Mouse (Mus musculus) limb, embryonic 15.5 days (tissue): ENCODE measurements around the gene Smco1. TPM values are rescaled to one million over a fixed set of nuclear protein-coding genes. Genes with fewer than 3 reads are reported as not detected.
"Not testable (repeated sequence)": the region's sequence is repeated elsewhere in the genome, so short reads cannot be mapped to it uniquely, and the experiment has no call there.

Experiments used
- ATAC-seq: fragments of 200-750 bp; cut with Nextera tagmentation; 2 replicates; pipeline ENCODE4 v1.8.0; 2017; ENCODE audit warnings: low read depth, moderate TSS enrichment; ENCODE audit not compliant: insufficient number of reproducible peaks, low FRiP score, low TSS enrichment
- H3K27ac ChIP-seq: fragments of 300-500 bp; sonication (generic); 2 replicates; pipeline ENCODE4 v1.5.1; 2015; ENCODE audit warnings: moderate library complexity, mild to moderate bottlenecking, inconsistent platforms
- H3K27me3 ChIP-seq: fragments of 300-500 bp; sonication (generic); 2 replicates; pipeline ENCODE4 v1.6.1; 2015; ENCODE audit warnings: inconsistent platforms
- H3K36me3 ChIP-seq: fragments of 300-500 bp; sonication (generic); 2 replicates; pipeline ENCODE4 v1.6.1; 2015; ENCODE audit warnings: inconsistent platforms
- H3K4me1 ChIP-seq: fragments of 300-500 bp; sonication (generic); 2 replicates; pipeline ENCODE4 v1.6.1; 2015; ENCODE audit warnings: inconsistent platforms
- H3K4me2 ChIP-seq: fragments of 300-500 bp; sonication (generic); 2 replicates; pipeline ENCODE4 v1.6.1; 2015; ENCODE audit warnings: mild to moderate bottlenecking, inconsistent platforms
- H3K4me3 ChIP-seq: fragments of 300-500 bp; sonication (generic); 2 replicates; pipeline ENCODE4 v1.5.1; 2015; ENCODE audit warnings: mild to moderate bottlenecking, inconsistent platforms
- H3K9ac ChIP-seq: fragments of 300-500 bp; sonication (generic); 2 replicates; pipeline ENCODE4 v1.6.1; 2015; ENCODE audit warnings: inconsistent platforms
- H3K9me3 ChIP-seq: fragments of 300-500 bp; sonication (generic); 2 replicates; pipeline ENCODE4 v1.6.1; 2016; ENCODE audit warnings: inconsistent platforms
- WGBS: fragments of 180-500 bp; shearing (Covaris S2); methylation state at CpG from one replicate; pipeline ENCODE4 v1.1.7; 2015; 5-methylcytosine and 5-hydroxymethylcytosine counted together
- polyA plus RNA-seq: library from polyadenylated mRNA; unstranded; fragments of >200 nt; fragmentation: Nextera tagmentation; extraction: Ambion mirVana; gene quantifications from 2 replicates; pipeline ENCODE4 v1.2.1, GENCODE M21; 2015

Smco1 gene
- 0.20 TPM in 1 of 2 replicates, not detected in the other for polyA plus RNA-seq

- H3K4me1 ChIP-seq, result no peaks in the 10 kb centered on the region
- H3K36me3 ChIP-seq, result no peaks in the 10 kb centered on the region
- no peak within 1 kb of the TSS for H3K4me3 ChIP-seq
- WGBS, result 81% methylated on average over 11 of the region's 11 CpGs
- no peaks in the 10 kb centered on the region for H3K9me3 ChIP-seq
- no peaks in the 10 kb centered on the region for H3K27me3 ChIP-seq
- no peak within 1 kb of the TSS for H3K9ac ChIP-seq
- H3K4me2 ChIP-seq, result no peak within 1 kb of the TSS
- H3K27ac ChIP-seq, result no peak within 1 kb of the TSS
- no peak for ATAC-seq
Observed at GRCm38 (mm10) chr16:32271291-32271690, at the start of gene Smco1. Gene Smco1 (plus strand): TSS chr16:32271468.

- Histone ChIP-seq H3K27me3 (no peaks in the 10 kb centered on the region), H3K27ac (no peak overlapping the region), H3K9me3 (no peaks in the 10 kb centered on the region), H3K4me2 (no peak overlapping the region), H3K36me3 (no peaks in the 10 kb centered on the region), H3K9ac (no peak overlapping the region), H3K4me1 (no peaks in the 10 kb centered on the region), H3K4me3 (no peak overlapping the region)
- WGBS, result 77% methylated on average over 4 of the region's 4 CpGs
- no peak for ATAC-seq
Observed at GRCm38 (mm10) chr16:32221803-32222202, 49.5 kb upstream of the Smco1 start.

GRCm38 (mm10) chr16:32222399-32222798, 48.9 kb upstream of the Smco1 start:
- ATAC-seq, result no peak
- H3K27ac ChIP-seq, result no peak overlapping the region
- H3K9ac ChIP-seq, result no peak overlapping the region
- no peaks in the 10 kb centered on the region for H3K4me1 ChIP-seq
- H3K36me3 ChIP-seq, result no peaks in the 10 kb centered on the region
- no peak overlapping the region for H3K4me2 ChIP-seq
- H3K27me3 ChIP-seq, result no peaks in the 10 kb centered on the region
- H3K4me3 ChIP-seq, result no peak overlapping the region
- no peaks in the 10 kb centered on the region for H3K9me3 ChIP-seq

GRCm38 (mm10) chr16:32232050-32232449, 39.2 kb upstream of the Smco1 start:
- H3K9me3 ChIP-seq, H3K27me3 ChIP-seq, H3K9ac ChIP-seq, H3K4me2 ChIP-seq, H3K27ac ChIP-seq, ATAC-seq, H3K4me1 ChIP-seq, H3K4me3 ChIP-seq: not testable (repeated sequence)
- H3K36me3 ChIP-seq, result peaks cover 25% of the 10 kb centered on the region
- 89% methylated on average over 3 of the region's 3 CpGs for WGBS

- no peak for ATAC-seq
- Histone ChIP-seq H3K9me3 (no peaks in the 10 kb centered on the region), H3K4me1 (no peaks in the 10 kb centered on the region), H3K4me2 (no peak overlapping the region), H3K27ac (no peak overlapping the region), H3K36me3 (peaks cover 36% of the 10 kb centered on the region), H3K4me3 (no peak overlapping the region), H3K9ac (no peak overlapping the region), H3K27me3 (no peaks in the 10 kb centered on the region)
- 91% methylated on average over 19 of the region's 19 CpGs for WGBS
Observed at GRCm38 (mm10) chr16:32237930-32238680, 33.2 kb upstream of the Smco1 start.

- Histone ChIP-seq H3K27me3 (no peaks in the 10 kb centered on the region), H3K4me2 (no peak overlapping the region), H3K4me1 (peaks cover 4% of the 10 kb centered on the region), H3K27ac (no peak overlapping the region), H3K36me3 (peaks cover 21% of the 10 kb centered on the region), H3K9ac (no peak overlapping the region), H3K9me3 (no peaks in the 10 kb centered on the region), H3K4me3 (no peak overlapping the region)
- 78% methylated on average over 2 of the region's 2 CpGs for WGBS
- no peak for ATAC-seq
Observed at GRCm38 (mm10) chr16:32239428-32240312, 31.6 kb upstream of the Smco1 start.

GRCm38 (mm10) chr16:32243901-32244300, 27.4 kb upstream of the Smco1 start:
- H3K27me3 ChIP-seq, result no peaks in the 10 kb centered on the region
- no peak overlapping the region for H3K9ac ChIP-seq
- no peak overlapping the region for H3K4me2 ChIP-seq
- H3K36me3 ChIP-seq, result 0 out of 2 replicates have a peak, but pooled peaks cover 3% of the 10 kb centered on the region
- H3K9me3 ChIP-seq, result no peaks in the 10 kb centered on the region
- no peak overlapping the region for H3K4me3 ChIP-seq
- H3K4me1 ChIP-seq, result peaks cover 19% of the 10 kb centered on the region
- WGBS, result 81% methylated on average over 3 of the region's 3 CpGs
- no peak for ATAC-seq
- H3K27ac ChIP-seq, result no peak overlapping the region

- Histone ChIP-seq H3K4me3 (peak overlapping the region; percentile 98), H3K4me1 (peaks cover 19% of the 10 kb centered on the region), H3K9me3 (no peaks in the 10 kb centered on the region), H3K4me2 (peak overlapping the region; percentile 71), H3K27ac (peak overlapping the region; percentile 94), H3K27me3 (no peaks in the 10 kb centered on the region), H3K36me3 (no peaks in the 10 kb centered on the region), H3K9ac (peak overlapping the region; percentile 90)
- ATAC-seq, result peak; percentile 22; the same call in 1 of the 2 replicates
- WGBS, result under 1% methylated on average over 40 of the region's 41 CpGs
Observed at GRCm38 (mm10) chr16:32246351-32246791, 24.9 kb upstream of the Smco1 start.

GRCm38 (mm10) chr16:32246952-32247370, 24.3 kb upstream of the Smco1 start, which contains the start of the genes Fbxo45 and Wdr53:
Gene Fbxo45 (minus strand): TSS chr16:32247158.
Gene Wdr53 (plus strand): TSS chr16:32247227.
- no peaks in the 10 kb centered on the region; the same call in 1 of the 2 replicates for H3K36me3 ChIP-seq
- peak within 1 kb of the TSS; percentile 94 for H3K27ac ChIP-seq
- H3K9ac ChIP-seq, result peak within 1 kb of the TSS; percentile 90
- peak within 1 kb of the TSS; percentile 71 for H3K4me2 ChIP-seq
- H3K4me1 ChIP-seq, result peaks cover 19% of the 10 kb centered on the region
- H3K4me3 ChIP-seq, result peak within 1 kb of the TSS; percentile 98
- no peaks in the 10 kb centered on the region for H3K9me3 ChIP-seq
- no peaks in the 10 kb centered on the region for H3K27me3 ChIP-seq
- WGBS, result 1% methylated on average over 48 of the region's 48 CpGs
- ATAC-seq, result peak; percentile 97

GRCm38 (mm10) chr16:32264225-32264624, 7.0 kb upstream of the Smco1 start:
- H3K4me3 ChIP-seq, H3K4me1 ChIP-seq, H3K4me2 ChIP-seq, H3K9ac ChIP-seq, H3K9me3 ChIP-seq, H3K36me3 ChIP-seq, ATAC-seq, H3K27ac ChIP-seq, H3K27me3 ChIP-seq: not testable (repeated sequence)
- WGBS, result 92% methylated on average over 2 of the region's 2 CpGs

GRCm38 (mm10) chr16:32273338-32273737, 2.1 kb downstream of the Smco1 start:
- Histone ChIP-seq H3K27ac (no peak overlapping the region), H3K4me2 (no peak overlapping the region), H3K36me3 (no peaks in the 10 kb centered on the region), H3K27me3 (no peaks in the 10 kb centered on the region), H3K9me3 (no peaks in the 10 kb centered on the region), H3K9ac (no peak overlapping the region), H3K4me1 (peaks cover 4% of the 10 kb centered on the region), H3K4me3 (no peak overlapping the region)
- no peak for ATAC-seq
- WGBS, result 51% methylated on average over 9 of the region's 9 CpGs

- Histone ChIP-seq H3K27ac (no peak overlapping the region), H3K4me2 (no peak overlapping the region), H3K27me3 (no peaks in the 10 kb centered on the region), H3K4me3 (no peak overlapping the region), H3K9me3 (no peaks in the 10 kb centered on the region), H3K4me1 (peaks cover 8% of the 10 kb centered on the region), H3K36me3 (peaks cover 4% of the 10 kb centered on the region), H3K9ac (no peak overlapping the region)
- 88% methylated on average over 6 of the region's 6 CpGs for WGBS
- ATAC-seq, result no peak
Observed at GRCm38 (mm10) chr16:32275041-32275440, 3.8 kb downstream of the Smco1 start.
